Mouse (Mus musculus) embryo, embryonic 11 days (tissue): ENCODE results near the gene Galnt18.

ENCODE experiments used
- DNase-seq: peaks from one replicate; pipeline ENCODE4 v3.0.0-alpha.2; 2015

Gene Galnt18

GRCm38 (mm10) chr7:111779504-111780242 lies at the start of gene Galnt18:
Galnt18 (minus strand) TSS chr7:111779977.
- peak; percentile 95 for DNase-seq

GRCm38 (mm10) chr7:111827337-111827736 lies 47.6 kb upstream of the Galnt18 start:
- no peak for DNase-seq

- no peak for DNase-seq
These were observed 33.3 kb upstream of the Galnt18 start for GRCm38 (mm10) chr7:111813093-111813492.

GRCm38 (mm10) chr7:111811036-111811435 lies 31.3 kb upstream of the Galnt18 start:
- DNase-seq = no peak

- no peak for DNase-seq
These were observed 30.0 kb upstream of the Galnt18 start for GRCm38 (mm10) chr7:111809796-111810195.

GRCm38 (mm10) chr7:111806083-111806482 lies 26.3 kb upstream of the Galnt18 start:
- no peak for DNase-seq

GRCm38 (mm10) chr7:111804646-111805045 lies 24.9 kb upstream of the Galnt18 start:
- DNase-seq = no peak

- no peak for DNase-seq
These were observed 21.0 kb upstream of the Galnt18 start for GRCm38 (mm10) chr7:111800785-111801184.

GRCm38 (mm10) chr7:111800120-111800519 lies 20.3 kb upstream of the Galnt18 start:
- DNase-seq = no peak

GRCm38 (mm10) chr7:111799021-111799420 lies 19.2 kb upstream of the Galnt18 start:
- DNase-seq = no peak

GRCm38 (mm10) chr7:111797337-111798010 lies 17.7 kb upstream of the Galnt18 start:
- no peak for DNase-seq

GRCm38 (mm10) chr7:111795059-111795458 lies 15.3 kb upstream of the Galnt18 start:
- no peak for DNase-seq

- DNase-seq = no peak
These were observed 12.4 kb upstream of the Galnt18 start for GRCm38 (mm10) chr7:111792154-111792553.

- no peak for DNase-seq
These were observed 11.6 kb upstream of the Galnt18 start for GRCm38 (mm10) chr7:111791347-111791746.

- DNase-seq = no peak
These were observed 8.1 kb upstream of the Galnt18 start for GRCm38 (mm10) chr7:111787921-111788320.

- DNase-seq = no peak
These were observed 5.7 kb upstream of the Galnt18 start for GRCm38 (mm10) chr7:111785478-111785877.

GRCm38 (mm10) chr7:111782126-111782525 lies 2.3 kb upstream of the Galnt18 start:
- DNase-seq = peak; percentile 73

GRCm38 (mm10) chr7:111781316-111781715 lies 1.5 kb upstream of the Galnt18 start:
- DNase-seq = no peak

- peak; percentile 35 for DNase-seq
These were observed 831 bp downstream of the Galnt18 start for GRCm38 (mm10) chr7:111778789-111779503.

GRCm38 (mm10) chr7:111778212-111778611 lies 1.6 kb downstream of the Galnt18 start:
- no peak for DNase-seq

GRCm38 (mm10) chr7:111777186-111777585 lies 2.6 kb downstream of the Galnt18 start:
- DNase-seq = no peak

GRCm38 (mm10) chr7:111776160-111776559 lies 3.6 kb downstream of the Galnt18 start:
- no peak for DNase-seq

- no peak for DNase-seq
These were observed 7.4 kb downstream of the Galnt18 start for GRCm38 (mm10) chr7:111772398-111772797.
